In genomic region chr8:93843858-93844502, GRCm38 (mm10) we compare ENCODE assay signal across 9 mouse cellular contexts. TPM values are rescaled to one million over a fixed set of nuclear protein-coding genes. Genes with fewer than 3 reads are reported as not detected.
DNase-seq lines count a peak whose midpoint lies in the region; ATAC-seq and TF ChIP-seq lines count a peak whose summit lies in the region.
"Had no signal": no experiment of that assay in that cellular context is flagged by ENCODE, and none has a peak within 500 bp of the region (broad histone marks: within the 10 kb centered on the region; RNA-seq: fewer than 3 reads in every experiment).

No protein-coding gene starts in this region.

- H3K4me1 ChIP-seq in liver, embryonic 16.5 days (ENCODE audit: control insufficient read depth, low read depth, low read length), result no peaks in the 10 kb centered on the region; the same call in 1 of the 2 replicates

- H3K27ac ChIP-seq in left cerebral cortex, adult 2 months, result peak overlapping the region; percentile 42; the same call in 1 of the 2 replicates
- H3K27ac ChIP-seq in liver, embryonic 16.5 days (ENCODE audit: low read length), result no peak overlapping the region
- H3K27ac ChIP-seq: limb, embryonic 13.5 days had no signal

- 23% methylated on average over 12 of the region's 12 CpGs for WGBS in liver, embryonic 16.5 days (ENCODE audit: insufficient replicate concordance)

- no peak overlapping the region for H3K4me3 ChIP-seq in left cerebral cortex, adult 2 months
- no peak overlapping the region for H3K4me3 ChIP-seq in liver, embryonic 16.5 days (ENCODE audit: low read depth, low read length)
- H3K4me3 ChIP-seq: limb, embryonic 13.5 days had no signal

- intact Hi-C loops in left cerebral cortex, adult 2 months (cut with DNase I), result no loop called here
- intact Hi-C loops in left cerebral cortex, postnatal 25 days (cut with DNase I), result loop anchor here (5.0 kb wide), 1 partner anchor 73 kb away; no protein-coding TSS in a partner anchor

- no peaks in the 10 kb centered on the region for H3K27me3 ChIP-seq in liver, embryonic 16.5 days (ENCODE audit: control insufficient read depth, insufficient read depth, low read depth, low read length)
- H3K27me3 ChIP-seq: limb, embryonic 13.5 days had no signal

- TF ChIP-seq CTCF in left cerebral cortex, adult 2 months (IDR thresholded peaks at IDR 0.05), result peak; percentile 47

- H3K36me3 ChIP-seq in liver, embryonic 16.5 days (ENCODE audit: control insufficient read depth, insufficient read depth), result no peaks in the 10 kb centered on the region
- H3K36me3 ChIP-seq: limb, embryonic 13.5 days had no signal

- H3K9me3 ChIP-seq in liver, embryonic 16.5 days (replicated peaks; ENCODE audit: control insufficient read depth, low read length), result no peaks in the 10 kb centered on the region
- H3K9me3 ChIP-seq: limb, embryonic 13.5 days had no signal

- ATAC-seq in liver, embryonic 16.5 days (ENCODE audit: low read depth), result peak; percentile 24; the same call in 1 of the 2 replicates
- no peak for ATAC-seq in activated CD4-positive, CD25-positive, alpha-beta regulatory T cell, adult 4 months

- no peak overlapping the region for H3K4me2 ChIP-seq in liver, embryonic 16.5 days (ENCODE audit: low read depth, low read length)
- H3K4me2 ChIP-seq: limb, embryonic 13.5 days had no signal

- peak; percentile 67 for DNase-seq in cerebellum, adult 11-12 months
- DNase-seq in cerebellum, postnatal 4 days (ENCODE audit: low spot score in 2 of 2), result no peak
- no peak for DNase-seq in left cerebral cortex, adult 2 months (ENCODE audit: extremely low spot score in 1 of 2, low spot score in 2 of 2)
- DNase-seq in left cerebral cortex, postnatal 25 days (ENCODE audit: low spot score in 2 of 2), result no peak
- peak; percentile 64 for DNase-seq in cerebellum, adult 9-11 months
- no peak for DNase-seq in right cerebral cortex, postnatal 36 days (ENCODE audit: low spot score in 2 of 2)

- H3K9ac ChIP-seq in liver, embryonic 16.5 days (ENCODE audit: low read depth, low read length), result no peak overlapping the region
- H3K9ac ChIP-seq: limb, embryonic 13.5 days had no signal

RNA-seq across cellular contexts. Expression of gene Gnao1, which starts 34.2 kb away (rescaled TPM):
- 100 to 1,000 TPM; 679 to 734 TPM for total RNA-seq in left cerebral cortex, adult 2 months (2021)
- 100 to 1,000 TPM; 738 to 746 TPM for total RNA-seq in left cerebral cortex, postnatal 25 days (2021)
- polyA plus RNA-seq in liver, embryonic 16.5 days (2015; fragmentation: Nextera tagmentation; extraction: Ambion mirVana), result 0.33 and 0.44 TPM in 2 replicates
- 1 to 10 TPM in 1 of 2 experiments, not detected in 1; 1.0 TPM for polyA plus RNA-seq in activated CD4-positive, CD25-positive, alpha-beta regulatory T cell, adult 4 months (2017; shearing (Covaris generic))

Comparison
In these comparisons a context has a peak if more than half of its experiments do, and no peak if none do; other contexts are left out.
1. DNase-seq: peak in cerebellum, adult 11-12 months (single experiment) and cerebellum, adult 9-11 months (single experiment); none in cerebellum, postnatal 4 days (0 of 2), left cerebral cortex, adult 2 months (0 of 2), left cerebral cortex, postnatal 25 days (0 of 2) and right cerebral cortex, postnatal 36 days (0 of 2).